Mouse (Mus musculus) cerebellum, adult (tissue): ENCODE data around the gene Chn2.
A peak's percentile ranks its signal among the peaks of the same experiment; 100 is the strongest.

Source experiments
- ATAC-seq: cut with Nextera tagmentation; 2 replicates; pipeline ENCODE4 v1.9.2; 2017; ENCODE audit warnings: mild to moderate bottlenecking, moderate library complexity, mixed read lengths; ENCODE audit not compliant: insufficient number of reproducible peaks, low FRiP score, low TSS enrichment

Chn2 gene

DNA sequence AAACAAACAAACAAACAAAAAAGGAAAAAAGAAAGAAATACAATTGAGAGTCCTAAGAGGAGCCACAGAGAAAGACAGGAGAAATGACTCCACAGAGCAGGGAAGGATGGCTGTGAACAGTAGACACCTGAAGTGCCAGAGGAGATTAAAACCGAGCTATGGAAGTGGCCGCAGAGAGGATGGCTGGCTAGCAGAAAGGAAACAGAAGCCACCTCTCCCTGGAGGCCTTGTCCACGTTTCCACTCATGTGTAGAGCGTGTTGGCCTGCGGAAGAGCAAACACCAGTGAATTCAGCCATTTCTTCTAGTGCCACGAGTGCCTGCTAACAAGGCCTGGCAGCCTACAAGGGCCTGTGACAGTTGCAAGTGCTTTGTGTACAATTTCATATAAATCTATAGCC, 75.1 kb downstream of the Chn2 start:
- no peak for ATAC-seq

DNA sequence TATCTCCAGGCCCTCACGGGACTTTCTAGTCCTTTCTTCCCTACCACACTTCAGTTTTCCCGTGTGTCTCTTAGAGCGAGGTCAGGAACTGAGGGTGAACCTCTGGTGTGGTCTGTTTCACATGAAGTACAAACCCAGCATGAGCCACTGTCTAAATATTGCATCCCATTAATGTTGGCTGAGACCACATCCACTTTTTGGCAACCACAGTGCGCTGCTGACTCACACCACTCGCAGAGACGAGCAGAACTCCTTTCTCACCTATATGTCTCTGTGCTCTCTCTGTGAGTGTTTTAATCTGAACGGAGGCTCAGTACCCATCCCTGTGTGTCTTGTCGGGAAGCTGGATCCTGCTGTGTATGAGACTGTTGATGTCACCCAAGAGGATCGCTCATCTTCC, 76.9 kb downstream of the Chn2 start:
- ATAC-seq: no peak

DNA sequence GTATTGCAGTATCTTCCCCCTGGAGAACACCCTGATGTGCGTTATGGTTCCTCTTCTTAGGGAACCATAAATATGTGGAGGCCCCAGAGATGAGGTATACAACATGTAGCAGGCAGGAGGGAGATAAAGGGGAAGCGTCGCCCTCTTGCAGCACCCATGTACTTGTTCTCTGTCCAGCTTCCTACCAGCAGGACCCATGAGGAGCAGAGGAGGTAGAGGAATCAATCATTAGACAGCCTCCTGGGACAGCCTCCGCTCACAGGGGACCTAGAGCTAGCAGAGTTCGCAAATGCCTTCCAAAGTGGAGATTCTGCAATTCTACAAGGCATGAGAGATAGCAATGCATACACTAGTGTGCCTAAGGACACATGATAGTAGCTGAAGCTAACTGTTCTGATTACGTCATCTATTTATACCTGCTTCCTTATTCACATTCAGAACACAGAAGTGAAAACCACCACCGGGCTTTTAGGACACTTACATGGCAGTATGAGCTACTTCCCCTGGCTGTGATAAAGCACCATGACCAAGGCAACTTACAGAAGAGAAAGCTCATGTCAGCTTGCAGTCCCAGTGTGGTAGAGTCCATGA, 77.7 kb downstream of the Chn2 start:
- ATAC-seq: no peak

DNA sequence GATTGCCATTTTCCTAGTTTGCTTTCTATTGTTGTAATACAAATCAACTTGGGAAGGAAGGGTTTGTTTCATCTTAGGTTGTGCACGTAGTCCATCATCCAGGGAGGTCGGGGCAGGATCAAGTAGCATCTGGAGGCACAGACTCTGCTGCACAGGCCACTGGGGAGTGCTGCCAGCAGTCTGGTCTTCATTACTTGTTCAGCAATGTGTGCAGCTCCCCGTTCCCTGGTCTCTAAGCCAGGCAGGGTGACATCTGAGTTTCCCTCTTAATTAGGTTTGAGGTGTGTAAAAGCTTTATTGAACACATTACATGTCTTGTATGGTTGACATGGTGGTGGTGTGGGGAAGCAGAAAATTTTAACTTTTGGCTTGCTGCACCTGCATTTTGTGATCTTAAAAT, 79.0 kb downstream of the Chn2 start:
- no peak for ATAC-seq

DNA sequence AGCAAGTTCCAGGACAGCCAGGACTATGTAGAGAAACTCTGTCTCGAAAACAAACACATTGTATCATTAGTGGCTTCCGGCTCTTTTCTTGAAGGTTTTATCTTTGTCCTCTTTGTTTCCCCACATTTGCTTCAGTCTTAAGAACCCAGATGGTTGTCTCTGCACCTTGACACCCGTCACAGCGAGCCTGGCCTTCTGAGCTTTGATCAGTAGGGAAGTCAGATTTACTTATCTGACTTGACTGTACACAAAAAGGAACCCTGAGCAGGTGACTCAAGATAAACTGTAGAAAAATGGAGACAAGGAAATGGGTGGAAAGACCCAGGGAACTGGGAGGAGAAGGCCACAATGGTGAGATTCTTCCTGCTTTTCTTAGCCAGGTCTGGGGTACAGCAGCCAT, 79.5 kb downstream of the Chn2 start:
- no peak for ATAC-seq

DNA sequence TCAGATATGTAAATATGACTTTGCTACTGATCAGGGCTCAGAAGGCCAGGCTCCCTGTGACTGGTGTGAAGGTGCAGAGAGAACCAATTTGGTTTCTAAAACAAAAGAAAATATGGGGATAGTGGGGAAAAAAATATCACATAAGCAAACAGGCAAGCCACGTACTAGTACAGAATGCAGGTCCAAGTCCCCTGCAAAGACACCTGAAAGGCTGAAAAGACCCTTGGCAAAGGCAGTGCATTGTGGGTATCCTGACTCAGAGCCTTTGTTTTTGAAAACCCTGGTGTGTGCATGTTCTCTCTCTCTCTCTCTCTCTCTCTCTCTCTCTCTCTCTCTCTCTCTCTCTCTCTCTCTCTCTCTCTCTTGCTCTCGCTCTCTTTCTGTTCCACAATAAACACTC, 80.1 kb downstream of the Chn2 start:
- ATAC-seq: peak; percentile 1; the same call in 1 of the 2 replicates

DNA sequence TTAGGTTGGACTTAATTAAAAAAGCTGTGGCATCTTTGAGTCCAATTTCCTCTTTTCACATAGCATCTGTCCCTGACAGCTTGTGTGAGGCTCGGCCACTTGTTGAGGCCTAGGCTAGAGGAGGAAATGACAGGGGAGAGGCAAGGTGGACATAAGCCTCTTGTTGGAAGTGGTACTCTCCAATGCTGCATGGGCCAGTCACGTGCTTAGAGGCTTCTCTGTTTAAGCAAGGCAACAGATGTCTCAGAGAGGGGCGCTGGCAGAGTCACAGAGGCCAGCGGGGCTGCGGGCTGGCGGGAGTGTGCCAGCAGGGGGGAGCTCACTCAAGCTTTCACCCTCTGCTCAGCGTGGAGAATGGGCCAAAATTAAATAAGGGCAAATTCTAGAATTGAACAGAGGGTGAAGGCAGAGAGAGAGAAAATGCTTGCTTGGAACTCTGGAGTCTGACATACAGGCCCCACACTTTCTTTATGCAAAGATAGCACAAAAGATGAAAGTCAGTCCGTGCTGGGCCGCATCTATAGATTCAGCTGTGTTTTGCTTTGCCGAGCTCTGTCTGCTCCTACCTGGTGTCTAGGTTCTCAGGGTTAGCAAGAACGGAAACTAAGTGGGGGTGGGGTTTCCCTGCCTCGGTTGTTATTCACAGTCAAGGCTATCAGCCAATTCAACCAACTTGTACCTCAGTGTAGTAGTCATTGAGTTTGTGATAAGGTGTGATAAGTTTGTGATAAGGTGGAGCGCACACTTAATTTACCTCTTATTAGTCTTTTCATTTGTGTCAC, 80.7 kb downstream of the Chn2 start:
- peak; percentile 94 for ATAC-seq

DNA sequence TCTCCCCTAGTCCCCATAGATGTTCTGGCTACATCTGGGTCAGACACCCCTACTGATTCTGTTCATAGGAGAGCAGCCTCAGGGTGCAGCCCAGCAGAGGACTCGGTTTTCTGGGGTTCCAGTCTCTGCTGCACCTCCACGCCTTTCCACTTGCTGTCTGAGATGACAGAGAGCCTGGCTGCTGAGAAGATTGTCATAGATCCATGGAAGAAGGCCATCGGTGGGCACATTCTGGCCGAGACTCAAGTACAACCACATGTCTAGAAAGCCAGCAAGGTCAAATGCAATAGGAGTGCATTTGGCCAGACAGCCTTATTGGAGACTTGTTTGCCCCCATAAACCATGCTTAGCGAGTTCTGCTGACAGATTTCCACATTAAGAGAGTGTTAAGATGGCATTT, 81.5 kb downstream of the Chn2 start:
- ATAC-seq: no peak

DNA sequence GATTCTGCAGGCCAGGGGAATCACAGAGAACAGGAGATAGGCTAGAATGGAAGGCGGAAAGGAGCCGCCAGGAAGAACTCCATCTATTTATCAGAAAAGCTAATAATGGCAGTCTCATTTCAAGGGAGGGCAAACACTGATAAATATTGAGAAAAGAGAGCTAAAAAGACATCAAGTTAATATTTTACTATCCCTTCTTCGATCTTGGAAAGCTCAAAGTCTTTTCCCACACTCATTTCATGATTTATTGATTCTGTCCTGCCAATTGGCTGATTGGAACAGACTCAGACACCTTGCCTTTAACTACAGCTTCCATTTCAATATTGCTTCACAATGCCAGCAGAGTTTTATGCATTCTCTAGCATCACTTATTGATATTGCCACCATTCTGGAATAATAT, 85.2 kb downstream of the Chn2 start:
- ATAC-seq: no peak

DNA sequence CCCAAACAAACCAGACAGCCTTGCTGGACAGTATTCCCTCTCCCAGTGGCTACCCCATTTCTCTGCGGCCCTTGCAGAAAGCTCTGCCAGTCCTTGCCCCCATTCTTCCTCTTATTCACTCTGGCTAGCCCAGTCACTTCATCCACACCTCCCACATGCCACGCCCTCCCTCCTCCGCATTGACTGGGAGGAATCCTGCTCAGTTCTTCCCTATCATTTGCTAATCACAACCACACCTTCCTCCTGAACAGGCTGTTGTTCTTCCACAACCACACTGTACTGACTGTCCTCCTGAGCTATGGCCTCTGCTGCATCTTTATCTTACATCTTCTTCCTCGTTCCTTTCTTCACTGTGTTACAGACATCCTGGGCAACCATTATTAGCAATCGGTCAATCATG, 86.2 kb downstream of the Chn2 start:
- ATAC-seq: no peak

DNA sequence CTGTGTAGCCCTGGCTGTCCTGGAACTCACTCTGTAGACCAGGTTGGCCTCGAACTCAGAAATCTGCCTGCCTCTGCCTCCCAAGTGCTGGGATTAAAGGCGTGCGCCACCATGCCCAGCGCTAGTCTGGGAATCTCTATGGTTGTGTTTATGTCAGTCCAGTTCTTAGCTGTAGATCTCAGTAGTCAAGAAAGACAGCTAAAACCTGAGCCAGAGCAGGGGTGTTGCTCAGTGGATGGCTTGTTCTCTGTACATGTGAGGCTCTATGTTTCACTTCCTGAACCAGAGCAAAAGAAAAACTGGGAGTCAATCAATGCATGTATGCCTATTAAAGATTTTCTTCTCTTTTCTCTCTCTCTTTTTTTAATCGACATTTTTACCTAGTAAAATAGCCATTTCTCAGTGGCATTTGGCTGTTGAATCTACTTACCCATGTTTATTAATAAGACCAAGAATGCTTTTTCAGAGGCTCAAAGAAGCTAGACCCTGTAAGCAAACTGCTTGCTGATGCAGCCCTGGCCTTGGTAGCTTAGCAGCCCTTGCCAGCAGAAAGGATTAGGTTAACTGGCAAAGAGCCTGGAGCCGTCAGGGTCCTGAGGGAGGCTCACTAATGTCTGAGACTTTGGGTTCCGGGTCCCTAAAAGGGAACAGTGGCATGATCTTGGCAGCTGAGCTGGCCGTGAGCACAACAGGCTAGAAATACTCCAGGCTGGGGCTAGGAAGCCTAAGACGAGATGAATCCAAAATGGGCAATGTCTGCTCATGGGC, 87.1 kb downstream of the Chn2 start:
- 0 out of 2 replicates have a peak, but pooled peaks have one; percentile 17 for ATAC-seq

DNA sequence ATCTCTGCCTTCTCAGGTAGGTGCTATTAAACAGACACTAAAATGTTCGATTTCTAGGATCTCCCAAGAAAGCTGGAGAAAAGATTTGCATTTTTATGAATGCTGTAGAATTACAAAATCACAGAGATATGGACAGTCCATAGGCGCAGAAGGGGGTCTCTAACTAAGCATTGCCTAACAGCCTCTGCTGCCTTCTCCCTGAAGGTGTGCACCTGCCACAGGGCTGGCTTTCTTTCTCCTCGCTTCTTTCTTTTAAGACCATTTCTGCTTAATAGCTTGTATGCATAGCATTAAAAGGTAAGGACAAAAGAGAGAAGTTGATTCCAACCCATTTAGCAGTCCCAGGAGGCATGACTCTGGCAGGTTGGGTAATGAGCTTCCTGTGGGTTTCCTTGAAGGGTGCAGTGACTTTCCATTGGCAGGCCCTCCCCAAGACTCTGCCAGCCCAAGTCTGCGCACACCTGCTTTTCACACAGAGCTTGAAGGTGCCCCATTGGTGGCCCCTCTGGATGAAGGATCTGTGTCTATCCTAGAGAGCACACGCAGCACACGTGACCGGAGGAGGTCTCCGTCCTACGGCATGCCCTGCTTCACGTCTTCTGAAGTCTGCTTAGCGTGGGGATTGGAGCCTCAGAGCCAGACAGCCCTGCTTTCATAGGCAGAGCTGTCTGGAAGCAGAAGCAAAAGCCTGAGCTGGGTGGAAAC, 87.8 kb downstream of the Chn2 start:
- ATAC-seq: peak; percentile 47; the same call in 1 of the 2 replicates

DNA sequence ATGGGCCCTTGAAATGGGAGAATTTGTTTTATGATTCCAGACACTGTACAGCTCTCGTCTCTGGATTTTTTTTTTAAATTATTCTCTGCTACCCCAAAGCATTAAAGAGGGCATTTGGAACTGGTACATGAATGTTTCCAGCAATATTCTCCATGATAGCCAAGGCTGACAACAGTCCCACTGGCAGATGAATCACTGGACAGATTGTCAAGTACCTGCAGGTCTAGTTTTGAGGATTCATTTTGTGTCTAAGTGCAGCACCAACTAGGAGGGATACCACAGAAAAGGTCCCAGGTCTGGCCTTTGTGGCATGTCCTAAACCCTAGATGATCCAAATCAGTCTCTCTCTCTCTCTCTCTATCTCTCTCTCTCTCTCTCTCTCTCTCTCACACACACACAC, 89.3 kb downstream of the Chn2 start:
- ATAC-seq: no peak

DNA sequence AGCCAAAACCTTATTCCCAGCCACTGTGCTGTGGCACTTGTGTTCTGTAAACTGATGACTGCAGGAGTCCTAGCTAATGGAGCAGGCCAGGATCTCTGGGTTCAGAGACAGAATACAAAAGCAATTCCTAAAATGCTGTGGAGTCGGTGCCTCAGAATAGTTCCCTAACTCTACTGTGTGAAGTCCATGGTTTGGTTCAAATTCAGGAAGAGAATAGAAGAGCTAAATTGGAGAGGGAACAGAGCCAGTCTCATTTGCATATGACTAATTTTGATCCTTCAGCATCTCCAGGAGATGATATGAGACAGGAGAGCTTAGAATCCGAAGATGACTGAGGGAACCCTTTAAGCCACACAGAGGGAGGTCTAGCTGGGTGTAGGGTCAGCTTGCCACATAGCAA, 90.2 kb downstream of the Chn2 start:
- no peak for ATAC-seq

DNA sequence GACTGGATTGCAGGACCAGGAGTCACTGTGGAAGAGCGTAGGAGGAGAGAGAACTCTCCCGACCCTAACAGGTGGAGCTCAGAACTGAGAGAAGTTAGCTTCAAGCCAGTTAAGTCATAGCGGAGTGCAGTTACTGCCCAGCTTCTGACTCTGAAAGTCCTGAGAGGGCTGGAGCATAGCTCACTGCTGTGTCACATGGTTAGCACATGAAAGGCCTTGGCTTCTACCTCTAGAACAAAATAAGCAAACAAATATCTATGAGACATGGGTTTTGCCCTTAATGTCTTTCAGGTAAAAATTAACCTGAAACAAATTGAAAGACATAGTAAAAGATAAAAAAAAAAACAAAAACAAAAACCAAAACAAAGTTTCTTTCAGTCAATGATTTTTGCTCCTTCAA, 91.5 kb downstream of the Chn2 start:
- no peak for ATAC-seq

DNA sequence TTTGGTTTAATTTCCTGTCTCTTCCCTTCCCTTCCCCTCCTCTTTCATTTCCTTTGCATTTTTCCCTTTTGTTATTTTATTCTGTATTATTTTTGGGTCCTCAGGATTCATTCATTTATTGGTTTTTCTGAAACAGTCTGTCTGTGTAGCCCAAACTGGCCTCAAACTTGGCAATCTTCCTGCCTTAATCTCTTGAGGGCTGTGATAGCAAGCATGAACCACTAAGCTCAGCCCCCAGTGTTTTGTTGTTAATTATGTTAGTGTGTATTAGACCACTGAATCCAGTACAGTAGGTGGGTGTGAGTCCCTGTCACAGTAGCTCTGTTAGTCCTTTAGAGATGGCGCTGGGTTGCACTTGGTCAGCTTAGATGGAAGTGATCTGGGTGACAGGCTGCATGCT, 93.2 kb downstream of the Chn2 start:
- ATAC-seq: no peak

DNA sequence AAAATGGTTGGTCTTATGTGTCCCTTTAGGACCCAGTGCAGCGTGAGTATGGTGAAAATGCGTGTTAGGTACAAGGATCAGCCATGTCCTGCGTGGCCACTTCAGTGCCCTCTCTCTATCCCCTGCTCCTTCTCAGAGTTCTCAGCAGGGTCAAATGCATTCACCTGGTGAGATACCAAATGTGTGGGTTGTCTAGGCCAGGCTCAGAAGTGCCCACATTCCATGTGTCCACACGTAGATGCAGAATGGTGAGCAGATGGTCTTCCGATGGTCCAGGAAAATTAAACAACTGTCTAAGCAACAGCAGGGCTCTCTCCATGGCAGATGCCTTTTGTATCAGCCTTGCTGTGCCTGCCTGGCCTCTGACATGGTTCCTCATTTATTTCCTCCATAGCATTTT, 93.9 kb downstream of the Chn2 start:
- ATAC-seq: peak; percentile 84

DNA sequence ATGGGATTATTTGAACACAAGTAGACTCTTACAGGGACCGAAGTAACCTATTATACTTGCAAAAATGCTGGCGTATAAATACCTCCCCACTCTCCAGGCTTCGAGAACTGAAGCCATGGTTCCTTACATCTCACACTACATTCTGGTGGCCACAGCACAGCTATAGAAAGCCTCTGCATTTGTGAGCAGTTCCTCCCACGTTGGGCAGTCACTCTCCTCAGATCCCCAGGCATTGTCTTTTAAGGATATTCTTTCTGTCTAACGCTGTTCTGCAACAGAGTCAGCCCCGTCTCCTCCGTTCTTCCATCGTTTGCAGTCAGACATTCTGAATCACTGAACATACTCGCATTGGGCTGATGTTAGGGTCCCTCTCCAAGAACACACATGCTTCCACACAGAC, 98.8 kb downstream of the Chn2 start:
- ATAC-seq: no peak

DNA sequence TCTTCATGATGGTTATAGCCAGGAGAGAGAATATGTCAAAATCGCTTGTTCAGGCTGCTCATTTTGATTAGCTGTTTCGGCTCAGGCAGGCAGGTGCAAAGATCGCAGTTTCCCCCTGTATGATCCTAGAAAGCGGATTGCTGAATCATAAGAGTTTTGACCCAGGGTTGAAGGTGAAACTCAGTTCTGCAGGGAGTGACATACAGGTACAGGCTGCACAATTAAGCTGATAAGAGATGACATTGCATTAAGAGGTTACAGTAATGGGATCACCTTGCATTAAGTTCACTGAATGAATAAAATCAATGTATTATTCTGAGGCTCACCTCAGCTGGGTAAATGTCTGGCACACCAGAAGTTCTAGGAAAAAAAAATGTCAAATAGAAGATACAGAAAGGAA, 101.1 kb downstream of the Chn2 start:
- ATAC-seq: no peak

DNA sequence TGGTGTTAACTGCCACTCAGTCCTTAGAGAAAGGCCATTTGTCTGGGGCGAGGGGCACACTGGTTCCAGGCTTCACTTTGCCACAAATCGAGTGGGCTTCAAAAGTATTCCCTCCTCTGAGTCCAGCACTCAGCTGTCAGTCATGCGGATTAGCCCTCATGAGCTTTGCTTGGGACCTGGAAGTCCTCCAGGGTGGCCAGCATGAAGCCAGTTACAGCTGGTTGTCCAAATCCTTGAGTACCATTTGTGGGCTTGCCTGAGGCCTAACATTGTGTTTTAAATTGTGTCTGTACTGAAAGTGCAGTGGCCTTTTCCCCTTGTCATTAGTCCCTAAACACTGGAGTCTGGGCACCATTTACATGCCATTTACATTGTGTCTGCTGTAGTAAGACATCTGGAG, 101.8 kb downstream of the Chn2 start:
- ATAC-seq: no peak
